Mouse (Mus musculus): ENCODE results near the gene Dhrs7b. TPM values are rescaled to one million over a fixed set of nuclear protein-coding genes. Genes with fewer than 3 reads are reported as not detected.
"Not testable (repeated sequence)": the region's sequence is repeated elsewhere in the genome, so short reads cannot be mapped to it uniquely, and the experiment has no call there.

The Dhrs7b gene
- polyA plus RNA-seq, 1 experiment from 2014 or later = 16.4 TPM

DNA sequence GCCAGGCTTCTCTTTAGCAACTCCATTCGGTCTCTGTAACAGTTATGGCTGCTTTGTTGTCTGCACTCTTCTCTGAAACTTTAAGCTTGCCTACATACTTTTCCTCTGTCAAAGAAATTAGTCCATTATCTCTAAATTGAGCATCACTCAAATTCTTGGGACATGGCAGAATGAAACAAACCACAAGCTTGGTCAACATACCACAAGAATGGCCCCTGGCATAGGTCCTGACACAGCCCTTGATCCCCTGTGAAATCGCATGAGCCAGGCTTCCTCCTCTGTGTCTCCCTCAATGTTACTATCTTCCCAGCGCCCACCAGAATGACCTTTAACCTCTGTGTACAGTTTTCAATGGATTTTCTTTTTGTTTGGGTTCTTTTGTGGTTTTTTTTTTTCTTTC, 52.0 kb downstream of the Dhrs7b start:
- no peaks in the 10 kb centered on the region for H3K27me3 ChIP-seq (ENCODE audit: insufficient read depth, low read length)
- H3K4me1 ChIP-seq (ENCODE audit: insufficient read depth) = peaks cover 3% of the 10 kb centered on the region
- DNase-seq (no peak), ATAC-seq (no peak)
- no peaks in the 10 kb centered on the region for H3K9me3 ChIP-seq (ENCODE audit: low read length)
- H3K9ac ChIP-seq (replicated peaks) = no peak overlapping the region
- WGBS (ENCODE audit: insufficient replicate concordance) = 47% methylated on average over 3 of the region's 3 CpGs
- H3K36me3 ChIP-seq (replicated peaks; ENCODE audit: insufficient read depth, low read length) = no peaks in the 10 kb centered on the region
- no peak overlapping the region for H3K4me2 ChIP-seq (ENCODE audit: low read depth, low read length)
- TF ChIP-seq CTCF (IDR thresholded peaks at IDR 0.05; ENCODE audit: low read depth) (no peak), EP300 (IDR thresholded peaks at IDR 0.05; ENCODE audit: low read depth) (no peak)
- H3K27ac ChIP-seq (ENCODE audit: low read depth) = no peak overlapping the region
- H3K4me3 ChIP-seq (ENCODE audit: low read depth, low read length) = no peak overlapping the region

DNA sequence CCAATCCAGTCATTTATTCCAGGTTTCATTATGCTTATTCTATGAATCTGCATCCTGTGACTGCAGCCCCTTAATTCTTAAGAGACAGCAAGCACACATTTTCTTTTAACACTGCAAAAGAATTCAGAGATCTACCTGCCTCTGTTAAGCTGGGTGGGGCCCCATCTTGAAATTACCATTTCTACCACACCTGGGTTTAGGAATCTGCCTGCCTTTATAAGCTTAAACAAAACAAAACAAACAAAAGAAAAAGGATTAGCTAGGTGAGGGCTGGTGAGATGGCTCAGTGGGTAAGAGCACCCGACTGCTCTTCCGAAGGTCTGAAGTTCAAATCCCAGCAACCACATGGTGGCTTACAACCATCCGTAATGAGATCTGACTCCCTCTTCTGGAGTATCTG, 56.6 kb downstream of the Dhrs7b start:
- not testable (repeated sequence) for H3K4me2 ChIP-seq (ENCODE audit: low read depth, low read length); ATAC-seq; H3K27me3 ChIP-seq (ENCODE audit: insufficient read depth, low read length); H3K4me1 ChIP-seq (ENCODE audit: insufficient read depth); H3K9ac ChIP-seq (replicated peaks); H3K9me3 ChIP-seq (ENCODE audit: low read length); H3K4me3 ChIP-seq (ENCODE audit: low read depth, low read length); H3K27ac ChIP-seq (ENCODE audit: low read depth); H3K36me3 ChIP-seq (replicated peaks; ENCODE audit: insufficient read depth, low read length); DNase-seq
- 89% methylated on average over 2 of the region's 3 CpGs for WGBS (ENCODE audit: insufficient replicate concordance)

DNA sequence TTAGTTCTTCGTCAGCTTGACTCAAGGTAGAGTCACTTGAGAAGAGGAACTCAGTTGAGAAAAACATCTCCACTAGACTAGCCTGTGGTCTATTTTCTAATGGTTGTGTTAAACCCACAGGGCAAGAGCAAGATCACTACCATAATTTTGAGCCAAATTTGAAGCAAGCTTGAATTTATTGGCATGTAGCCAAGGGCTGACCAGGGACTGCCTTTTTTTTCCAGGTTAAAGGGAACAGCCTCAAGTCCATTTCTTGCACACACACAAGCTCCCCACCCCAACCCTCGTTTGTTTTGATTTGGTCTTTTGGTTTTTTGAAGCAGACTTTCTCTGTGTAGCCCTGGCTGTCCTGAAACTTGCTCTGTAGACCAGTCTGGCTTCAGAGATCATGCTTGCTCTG, 59.4 kb downstream of the Dhrs7b start:
- no peak for TF ChIP-seq EP300 (IDR thresholded peaks at IDR 0.05; ENCODE audit: low read depth)
- TF ChIP-seq CTCF (IDR thresholded peaks at IDR 0.05; ENCODE audit: low read depth) = no peak
- H3K4me1 ChIP-seq (ENCODE audit: insufficient read depth) = no peaks in the 10 kb centered on the region
- no peaks in the 10 kb centered on the region for H3K9me3 ChIP-seq (ENCODE audit: low read length)
- no peak overlapping the region for H3K27ac ChIP-seq (ENCODE audit: low read depth)
- H3K4me3 ChIP-seq (ENCODE audit: low read depth, low read length) = no peak overlapping the region
- H3K9ac ChIP-seq (replicated peaks) = no peak overlapping the region
- no peak for ATAC-seq
- WGBS (ENCODE audit: insufficient replicate concordance) = 48% methylated on average over 2 of the region's 2 CpGs
- no peaks in the 10 kb centered on the region for H3K27me3 ChIP-seq (ENCODE audit: insufficient read depth, low read length)
- no peak for DNase-seq
- H3K4me2 ChIP-seq (ENCODE audit: low read depth, low read length) = no peak overlapping the region
- no peaks in the 10 kb centered on the region for H3K36me3 ChIP-seq (replicated peaks; ENCODE audit: insufficient read depth, low read length)

DNA sequence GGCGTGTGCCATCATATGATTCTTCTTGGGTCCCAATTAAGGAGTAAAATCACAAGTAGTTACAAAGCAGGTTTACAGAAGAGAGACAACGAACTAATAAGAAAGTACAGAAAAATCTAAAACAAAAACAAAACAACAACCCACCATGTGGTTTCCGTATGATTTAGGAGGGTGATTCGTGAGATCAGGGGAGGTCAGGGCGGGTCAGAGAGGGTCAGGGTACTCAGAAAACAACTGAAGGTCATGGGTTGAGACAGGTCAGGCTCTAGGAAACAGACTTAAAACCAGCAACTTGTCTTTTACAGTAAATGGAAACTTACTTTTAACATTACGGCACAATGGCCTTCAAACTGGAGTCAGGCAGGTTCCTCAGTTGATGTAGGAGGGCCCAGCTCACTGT, 59.9 kb downstream of the Dhrs7b start:
- TF ChIP-seq CTCF (IDR thresholded peaks at IDR 0.05; ENCODE audit: low read depth) (no peak), EP300 (IDR thresholded peaks at IDR 0.05; ENCODE audit: low read depth) (no peak)

GRCm38 (mm10) chr11:60890744-60891143, 60.3 kb downstream of the Dhrs7b start:
- no peak overlapping the region for H3K9ac ChIP-seq (replicated peaks)
- WGBS (ENCODE audit: insufficient replicate concordance) = 64% methylated on average over 3 of the region's 3 CpGs
- H3K9me3 ChIP-seq (ENCODE audit: low read length) = no peaks in the 10 kb centered on the region
- no peak for DNase-seq
- ATAC-seq = no peak
- H3K27me3 ChIP-seq (ENCODE audit: insufficient read depth, low read length) = no peaks in the 10 kb centered on the region
- no peak overlapping the region for H3K4me2 ChIP-seq (ENCODE audit: low read depth, low read length)
- no peaks in the 10 kb centered on the region for H3K4me1 ChIP-seq (ENCODE audit: insufficient read depth)
- no peak overlapping the region for H3K27ac ChIP-seq (ENCODE audit: low read depth)
- TF ChIP-seq CTCF (IDR thresholded peaks at IDR 0.05; ENCODE audit: low read depth) (no peak), EP300 (IDR thresholded peaks at IDR 0.05; ENCODE audit: low read depth) (no peak)
- no peak overlapping the region for H3K4me3 ChIP-seq (ENCODE audit: low read depth, low read length)
- no peaks in the 10 kb centered on the region for H3K36me3 ChIP-seq (replicated peaks; ENCODE audit: insufficient read depth, low read length)

More for the DNA sequence above, 59.9 kb downstream of the Dhrs7b start:
- no peak for DNase-seq
- Histone ChIP-seq H3K4me2 (ENCODE audit: low read depth, low read length) (no peak overlapping the region), H3K4me3 (ENCODE audit: low read depth, low read length) (no peak overlapping the region), H3K4me1 (ENCODE audit: insufficient read depth) (no peaks in the 10 kb centered on the region), H3K9ac (replicated peaks) (no peak overlapping the region), H3K9me3 (ENCODE audit: low read length) (no peaks in the 10 kb centered on the region), H3K36me3 (replicated peaks; ENCODE audit: insufficient read depth, low read length) (no peaks in the 10 kb centered on the region), H3K27me3 (ENCODE audit: insufficient read depth, low read length) (no peaks in the 10 kb centered on the region), H3K27ac (ENCODE audit: low read depth) (no peak overlapping the region)
- 57% methylated on average over 6 of the region's 6 CpGs for WGBS (ENCODE audit: insufficient replicate concordance)
- ATAC-seq = no peak

DNA sequence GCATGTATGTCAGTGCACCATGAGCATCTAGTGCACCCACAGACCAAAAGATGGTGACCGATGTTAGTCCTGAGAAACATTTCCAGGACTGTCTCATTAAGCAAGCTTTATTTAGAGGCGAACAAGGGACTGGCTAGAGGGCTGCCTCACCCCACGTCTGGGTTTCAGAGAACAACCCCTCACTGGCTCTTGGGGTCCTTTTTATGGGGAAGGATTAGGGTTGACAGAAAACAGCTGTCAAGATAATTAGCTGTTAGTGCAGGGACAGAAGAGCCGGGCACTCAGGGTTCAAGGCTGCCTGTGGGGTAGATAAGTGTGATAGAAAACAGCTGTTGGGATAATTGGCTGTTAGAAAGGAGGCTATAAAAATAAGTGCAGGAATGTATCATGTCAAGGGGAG, 65.5 kb downstream of the Dhrs7b start:
- Histone ChIP-seq H3K4me2 (ENCODE audit: low read depth, low read length) (no peak overlapping the region), H3K9ac (replicated peaks) (no peak overlapping the region), H3K4me3 (ENCODE audit: low read depth, low read length) (no peak overlapping the region), H3K27ac (ENCODE audit: low read depth) (no peak overlapping the region), H3K36me3 (replicated peaks; ENCODE audit: insufficient read depth, low read length) (no peaks in the 10 kb centered on the region), H3K27me3 (ENCODE audit: insufficient read depth, low read length) (0 out of 2 replicates have a peak, but pooled peaks cover 4% of the 10 kb centered on the region), H3K9me3 (ENCODE audit: low read length) (no peaks in the 10 kb centered on the region), H3K4me1 (ENCODE audit: insufficient read depth) (no peaks in the 10 kb centered on the region)
- 51% methylated on average over 4 of the region's 4 CpGs for WGBS (ENCODE audit: insufficient replicate concordance)
- no peak for DNase-seq
- ATAC-seq = no peak
- TF ChIP-seq CTCF (IDR thresholded peaks at IDR 0.05; ENCODE audit: low read depth) (no peak), EP300 (IDR thresholded peaks at IDR 0.05; ENCODE audit: low read depth) (no peak)

DNA sequence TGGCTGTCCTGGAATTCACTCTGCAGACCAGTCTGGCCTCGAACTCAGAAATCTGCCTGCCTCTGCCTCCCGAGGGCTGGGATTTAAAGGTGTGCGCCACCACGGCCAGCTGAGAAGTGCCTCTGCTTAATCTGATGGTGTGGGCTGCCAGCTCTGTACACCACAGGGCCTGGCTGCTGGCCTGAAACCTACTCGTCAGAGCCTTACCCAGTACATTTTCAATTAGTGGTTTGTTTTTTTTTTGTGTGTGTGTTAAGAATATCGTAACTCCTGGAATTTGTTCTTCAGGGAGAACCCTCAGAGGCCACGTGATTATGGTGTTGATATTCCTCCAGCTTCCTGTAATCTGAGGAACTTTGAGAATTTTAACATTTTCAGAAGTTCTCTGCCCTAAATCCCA, 71.6 kb downstream of the Dhrs7b start:
- H3K27ac ChIP-seq (ENCODE audit: low read depth) = no peak overlapping the region
- H3K4me2 ChIP-seq (ENCODE audit: low read depth, low read length) = no peak overlapping the region
- H3K27me3 ChIP-seq (ENCODE audit: insufficient read depth, low read length) = 0 out of 2 replicates have a peak, but pooled peaks cover 3% of the 10 kb centered on the region
- peaks cover 10% of the 10 kb centered on the region for H3K36me3 ChIP-seq (replicated peaks; ENCODE audit: insufficient read depth, low read length)
- DNase-seq (no peak), ATAC-seq (no peak)
- no peak overlapping the region for H3K9ac ChIP-seq (replicated peaks)
- no peaks in the 10 kb centered on the region for H3K4me1 ChIP-seq (ENCODE audit: insufficient read depth)
- WGBS (ENCODE audit: insufficient replicate concordance) = 72% methylated on average over 7 of the region's 7 CpGs
- H3K4me3 ChIP-seq (ENCODE audit: low read depth, low read length) = no peak overlapping the region
- TF ChIP-seq CTCF (IDR thresholded peaks at IDR 0.05; ENCODE audit: low read depth) (no peak), EP300 (IDR thresholded peaks at IDR 0.05; ENCODE audit: low read depth) (no peak)
- no peaks in the 10 kb centered on the region for H3K9me3 ChIP-seq (ENCODE audit: low read length)
